Mouse (Mus musculus) ovary, postnatal 36 days (tissue): ENCODE data around the gene Cited2.

ENCODE experiments used
- DNase-seq: peaks from one replicate; pipeline ENCODE4 v3.0.0; 2022; ENCODE audit warnings: low spot score, mixed read lengths

Cited2 gene

DNA sequence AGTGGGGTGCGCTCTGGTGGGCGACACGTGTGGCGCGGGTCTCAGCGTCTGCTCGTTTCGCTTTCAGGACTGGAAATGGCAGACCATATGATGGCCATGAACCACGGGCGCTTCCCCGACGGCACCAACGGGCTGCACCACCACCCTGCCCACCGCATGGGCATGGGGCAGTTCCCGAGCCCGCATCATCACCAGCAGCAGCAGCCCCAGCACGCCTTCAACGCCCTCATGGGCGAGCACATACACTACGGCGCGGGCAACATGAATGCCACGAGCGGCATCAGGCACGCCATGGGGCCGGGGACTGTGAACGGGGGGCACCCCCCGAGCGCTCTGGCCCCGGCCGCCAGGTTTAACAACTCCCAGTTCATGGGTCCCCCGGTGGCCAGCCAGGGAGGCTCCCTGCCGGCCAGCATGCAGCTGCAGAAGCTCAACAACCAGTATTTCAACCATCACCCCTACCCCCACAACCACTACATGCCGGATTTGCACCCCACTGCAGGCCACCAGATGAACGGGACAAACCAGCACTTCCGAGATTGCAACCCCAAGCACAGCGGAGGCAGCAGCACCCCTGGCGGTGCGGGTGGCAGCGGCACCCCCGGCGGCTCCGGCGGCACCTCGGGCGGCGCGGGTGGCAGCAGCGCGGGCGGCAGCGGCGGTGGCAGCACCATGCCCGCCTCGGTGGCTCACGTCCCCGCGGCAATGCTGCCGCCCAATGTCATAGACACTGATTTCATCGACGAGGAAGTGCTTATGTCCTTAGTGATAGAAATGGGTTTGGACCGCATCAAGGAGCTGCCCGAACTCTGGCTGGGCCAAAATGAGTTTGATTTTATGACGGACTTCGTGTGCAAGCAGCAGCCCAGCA is 1.1 kb downstream of the Cited2 start:
- peak; percentile 76 for DNase-seq

DNA sequence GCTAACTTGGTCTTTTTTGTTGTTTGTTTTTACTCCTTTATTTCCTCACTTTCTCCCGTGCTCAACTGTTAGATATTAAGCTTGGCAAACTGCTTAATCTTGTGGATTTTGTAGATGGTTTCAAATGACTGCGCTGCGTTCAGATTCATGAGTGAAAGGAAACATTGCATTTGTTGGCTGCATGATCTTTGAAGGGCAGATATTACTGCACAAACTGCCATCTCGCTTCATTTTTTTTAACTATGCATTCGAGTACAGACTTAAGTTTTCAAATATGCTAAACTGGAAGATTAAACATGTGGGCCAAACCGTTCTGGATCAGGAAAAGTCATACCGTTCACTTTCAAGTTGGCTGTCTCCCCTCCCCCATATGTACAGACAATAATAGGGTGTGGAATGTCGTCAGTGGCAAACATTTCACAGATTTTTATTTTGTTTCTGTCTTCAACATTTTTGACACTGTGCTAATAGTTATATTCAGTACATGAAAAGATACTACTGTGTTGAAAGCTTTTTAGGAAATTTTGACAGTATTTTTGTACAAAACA is 2.1 kb downstream of the Cited2 start:
- no peak for DNase-seq

DNA sequence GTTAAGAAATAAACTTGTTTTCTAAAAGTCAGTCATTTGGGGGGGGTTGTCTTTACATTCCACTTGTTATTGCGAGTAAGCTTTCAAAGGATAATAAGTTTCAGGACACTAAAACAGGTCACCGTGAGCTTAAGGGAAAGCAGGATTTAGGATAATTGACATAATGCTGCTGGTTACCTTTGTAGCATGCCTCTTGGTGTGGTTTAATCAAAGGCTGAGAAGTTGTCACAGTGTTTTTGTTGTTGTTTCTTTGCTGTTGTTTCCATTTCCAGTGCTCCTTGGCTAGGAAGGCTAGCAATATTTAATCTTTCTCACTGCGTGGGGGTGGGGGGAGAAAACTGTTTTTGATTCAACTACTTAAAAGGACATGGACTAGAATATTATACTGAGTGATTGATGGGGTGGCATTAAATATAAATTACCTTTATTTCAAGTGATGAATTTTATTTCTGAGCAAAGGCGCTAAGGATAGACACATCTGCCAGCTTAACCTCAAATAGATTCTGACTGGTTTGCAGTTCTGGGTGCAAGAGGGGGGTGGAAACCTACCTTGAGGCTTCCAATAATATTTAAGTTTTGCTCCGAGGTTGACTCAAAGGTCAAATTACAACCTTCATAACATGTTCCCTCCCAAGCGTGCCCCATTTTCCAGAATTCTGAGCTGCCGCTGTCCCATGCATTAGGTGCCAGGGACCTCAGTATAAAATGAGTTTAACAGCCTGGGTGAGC is 2.8 kb downstream of the Cited2 start:
- DNase-seq: no peak

DNA sequence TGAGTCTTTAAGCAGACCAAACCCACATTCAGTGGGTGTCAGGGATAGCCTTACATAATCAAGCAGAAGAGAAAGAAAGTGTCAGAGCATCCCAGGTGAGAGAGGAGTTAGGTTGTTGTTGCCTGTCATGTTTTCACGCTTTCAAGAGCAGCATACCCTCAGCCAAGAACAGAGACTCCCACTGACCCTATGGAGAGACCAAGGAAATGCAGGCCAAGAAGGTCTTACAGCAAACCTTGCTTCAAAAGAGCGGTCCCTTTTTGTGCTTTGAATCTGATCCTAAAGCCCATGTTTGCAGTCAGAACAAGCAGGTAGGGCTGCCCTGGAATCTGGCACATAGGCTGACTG is 3.3 kb downstream of the Cited2 start:
- DNase-seq: no peak

DNA sequence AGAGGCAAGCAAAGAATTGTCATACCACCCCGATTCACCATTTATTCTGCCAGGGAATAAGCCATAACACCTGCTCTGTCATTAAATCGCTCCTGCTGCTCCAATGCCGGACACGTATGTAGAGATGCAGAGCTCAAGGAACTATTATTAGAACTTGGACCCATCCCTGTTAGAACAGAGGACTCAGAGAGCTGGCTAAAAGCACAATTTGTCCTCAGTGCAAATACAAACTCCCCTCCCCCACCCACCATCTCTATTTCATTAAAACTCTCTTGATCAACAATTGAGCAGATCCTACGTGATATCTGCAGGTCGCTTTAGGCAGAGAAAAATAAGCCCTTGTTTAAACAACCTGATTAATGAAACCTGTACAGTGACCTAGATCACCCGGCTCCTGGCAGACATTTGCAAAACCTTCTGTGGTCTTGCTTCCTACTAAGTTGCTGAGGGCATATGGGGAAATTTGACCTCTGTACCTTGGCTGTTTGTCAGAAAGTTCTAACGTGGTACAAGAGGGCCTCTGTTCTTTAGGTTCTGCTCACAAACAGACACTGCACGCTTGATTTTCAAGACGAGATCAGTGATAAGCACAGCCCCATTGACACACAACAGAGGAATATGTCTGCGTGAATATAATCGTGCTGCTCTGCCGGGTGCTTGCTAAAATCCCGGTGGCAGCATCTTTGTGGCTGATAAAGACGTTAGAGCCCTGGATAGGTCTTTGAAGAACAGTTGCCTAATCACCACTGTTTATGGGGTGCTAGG is 4.3 kb downstream of the Cited2 start:
- DNase-seq: no peak

DNA sequence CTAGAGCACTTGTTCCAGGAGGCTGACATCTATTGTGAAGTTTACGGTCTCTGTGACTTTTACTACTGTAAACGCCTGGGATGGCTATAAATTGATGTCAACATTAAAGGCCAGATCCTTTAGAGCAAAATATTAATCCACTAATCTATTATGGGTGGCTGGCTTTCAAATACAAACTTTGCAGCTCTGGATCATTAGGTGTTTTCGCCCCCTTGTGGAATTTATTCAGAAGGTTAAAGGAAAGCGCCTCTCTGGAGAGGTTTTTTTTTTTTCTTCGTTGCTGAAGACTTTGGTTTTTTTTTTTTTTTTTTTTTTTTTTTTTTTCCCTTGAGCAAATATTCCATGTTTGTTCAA is 4.9 kb downstream of the Cited2 start:
- no peak for DNase-seq

DNA sequence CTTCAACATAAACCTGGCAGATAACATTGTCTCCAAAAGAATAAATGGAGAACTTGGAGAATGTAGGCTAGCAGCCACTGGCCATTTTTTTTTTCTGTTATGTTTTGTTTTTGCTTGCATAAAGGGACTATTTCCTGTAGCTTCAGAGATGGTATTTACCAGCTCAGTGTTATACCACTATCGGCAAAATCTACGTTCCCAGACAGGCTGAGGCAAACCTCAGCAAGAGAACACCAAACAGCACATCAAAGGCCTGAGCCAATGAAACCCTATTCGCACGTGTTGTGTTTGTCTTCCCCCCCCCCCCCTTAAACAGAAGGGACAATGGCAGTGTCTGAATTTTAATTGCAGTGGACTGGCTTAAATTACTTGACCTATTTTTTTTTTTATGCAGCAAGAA is 5.7 kb downstream of the Cited2 start:
- no peak for DNase-seq

DNA sequence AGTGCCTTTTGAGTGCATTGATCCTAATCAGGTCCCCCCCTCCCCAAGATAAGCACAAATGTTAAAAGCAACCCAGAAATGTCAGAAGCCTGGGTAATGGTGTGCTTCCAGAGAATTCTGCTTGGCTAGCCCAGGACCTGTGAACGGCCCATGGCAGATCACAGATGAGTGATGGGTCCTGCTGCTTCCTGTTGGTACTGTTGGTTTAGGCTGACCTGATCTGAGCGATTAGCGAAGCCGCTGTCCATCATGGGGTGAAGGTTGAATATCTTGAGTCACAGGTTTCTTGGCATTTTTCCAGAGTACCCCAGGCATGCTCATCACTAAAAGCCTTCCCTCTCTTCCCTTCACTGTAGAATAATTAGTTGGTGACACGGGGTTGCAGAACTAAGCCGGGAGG is 6.5 kb downstream of the Cited2 start:
- DNase-seq: no peak

DNA sequence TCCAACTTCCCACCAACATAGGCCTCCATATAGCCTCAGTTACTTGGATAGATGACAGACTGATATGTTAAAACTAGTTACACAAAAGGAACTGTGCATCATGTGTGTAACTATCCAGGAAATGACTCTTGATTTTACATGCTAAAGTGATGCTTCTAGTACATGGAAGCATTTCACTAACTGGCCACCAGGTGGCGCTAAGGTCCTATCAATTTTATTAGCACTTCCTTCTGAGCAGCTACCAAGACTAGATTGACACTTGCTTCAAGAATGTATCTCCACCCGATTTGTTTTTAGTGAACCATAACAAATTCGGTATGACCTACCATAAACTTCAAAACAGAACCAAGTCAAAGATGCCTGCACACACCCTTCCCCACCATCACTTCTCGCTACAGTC is 10.0 kb downstream of the Cited2 start:
- peak; percentile 65 for DNase-seq

DNA sequence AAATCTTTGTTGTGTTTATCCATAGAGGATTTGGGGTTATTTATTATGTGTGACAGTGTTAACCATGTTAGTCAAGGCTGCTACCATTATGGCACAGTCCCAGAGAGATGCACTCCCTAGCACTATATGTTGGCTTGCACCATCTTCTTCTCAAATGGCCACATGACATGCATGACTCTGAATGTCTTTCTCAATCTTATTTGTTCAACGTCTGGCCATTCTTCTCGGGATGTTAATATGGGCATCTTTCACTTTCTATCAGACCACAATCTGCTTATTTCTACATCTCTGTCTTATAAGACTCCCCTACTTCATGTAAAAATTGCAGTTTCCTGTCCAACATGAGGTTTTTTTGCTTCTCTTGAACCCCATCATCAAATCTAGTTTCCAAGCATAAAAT is 19.6 kb downstream of the Cited2 start:
- no peak for DNase-seq

DNA sequence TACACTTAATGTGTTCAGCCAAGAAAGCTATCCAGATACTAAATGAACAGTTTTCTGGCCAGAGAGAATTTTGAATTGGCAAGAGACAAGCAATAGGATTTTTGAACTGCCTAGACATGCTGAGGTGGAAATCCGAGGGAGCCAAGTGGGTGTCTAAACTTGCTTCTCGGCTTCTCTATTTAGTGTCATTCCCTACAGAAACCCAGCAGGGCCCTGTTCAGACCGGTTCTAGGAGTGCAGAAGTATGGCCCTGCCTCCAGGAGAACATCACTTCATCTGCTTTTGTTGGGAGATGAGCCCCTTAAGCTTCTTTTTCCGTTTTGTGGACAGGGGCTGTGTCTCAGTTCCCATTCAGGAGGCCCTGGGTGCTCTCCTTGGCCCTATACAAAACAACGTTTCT is 29.5 kb downstream of the Cited2 start:
- no peak for DNase-seq

DNA sequence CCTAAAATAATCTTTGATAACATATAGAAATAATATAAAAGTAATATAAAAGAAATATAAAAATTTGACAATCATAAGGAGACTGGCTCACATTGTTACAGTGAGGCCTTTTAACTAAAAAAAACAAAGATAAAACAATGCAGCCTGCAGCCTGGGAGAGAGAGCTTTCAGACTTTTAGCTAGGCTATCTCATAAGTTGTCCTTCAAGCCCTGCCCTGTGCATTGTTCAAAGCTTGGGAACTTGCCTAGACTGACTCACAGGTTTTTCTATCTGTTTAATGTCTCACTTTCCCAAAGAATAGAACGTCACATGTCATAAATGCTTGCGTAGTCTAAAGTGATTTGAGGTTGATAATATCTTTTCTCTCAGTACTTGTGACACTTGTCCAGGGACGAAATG is 36.8 kb downstream of the Cited2 start:
- no peak for DNase-seq

DNA sequence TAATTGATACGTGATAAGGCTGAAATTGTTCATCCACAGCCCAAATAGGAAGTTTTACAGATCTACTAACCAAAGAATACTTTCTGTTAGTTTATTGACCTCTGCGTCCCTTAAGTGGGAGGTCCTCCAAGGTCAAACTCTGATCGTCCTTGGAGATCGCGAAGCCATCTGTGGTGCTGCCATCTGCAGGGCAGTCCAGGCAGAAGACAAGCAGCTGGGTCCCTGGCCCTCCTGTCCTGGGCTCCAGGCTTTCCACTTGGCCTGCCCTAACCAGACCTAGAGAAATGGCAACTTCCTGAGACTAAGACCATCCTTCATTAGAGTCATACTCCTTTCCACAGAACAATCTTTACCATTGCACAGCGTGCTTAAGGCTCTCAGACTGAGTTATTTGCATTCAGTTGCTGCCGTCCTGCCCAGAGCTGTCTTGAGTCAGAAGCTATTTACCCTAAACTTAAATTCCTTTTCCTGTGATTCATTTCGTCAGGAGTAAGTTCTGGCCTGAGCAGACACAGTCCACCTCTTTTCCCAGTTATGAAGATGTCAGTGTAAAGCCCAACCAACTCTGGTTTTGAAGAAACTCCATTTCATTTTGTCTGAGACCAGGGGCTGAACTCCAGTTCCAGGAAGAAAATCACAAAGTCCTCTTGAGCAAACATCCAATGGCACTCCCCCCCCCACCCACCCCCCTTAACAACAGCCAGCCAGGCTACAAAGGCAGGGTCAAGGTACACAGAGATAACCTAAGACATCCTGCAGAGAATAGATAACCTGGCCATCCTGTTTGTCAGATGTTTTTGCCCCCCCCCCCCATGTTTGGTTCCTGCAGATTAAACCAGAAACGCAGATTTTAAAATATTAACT is 38.0 kb downstream of the Cited2 start:
- DNase-seq: peak; percentile 21

DNA sequence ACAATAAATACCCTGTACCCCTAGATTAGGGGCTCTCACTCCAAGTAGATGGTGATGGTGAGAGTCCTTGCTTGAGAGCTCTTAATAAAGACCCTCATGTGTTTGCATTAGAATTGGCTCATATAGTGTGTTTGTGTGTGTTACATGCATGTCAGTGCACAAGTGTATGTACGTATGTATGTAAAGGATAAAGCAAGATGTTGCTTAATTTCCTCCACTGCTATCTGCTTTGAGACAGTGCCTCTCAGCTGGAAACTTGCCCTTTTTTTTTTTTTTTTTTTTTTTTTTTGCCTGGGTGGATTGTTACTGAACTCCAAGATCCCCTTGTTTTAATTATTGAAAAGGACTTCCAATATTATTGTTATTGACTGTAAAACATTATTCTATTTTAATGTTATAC is 38.6 kb downstream of the Cited2 start:
- DNase-seq: no peak

DNA sequence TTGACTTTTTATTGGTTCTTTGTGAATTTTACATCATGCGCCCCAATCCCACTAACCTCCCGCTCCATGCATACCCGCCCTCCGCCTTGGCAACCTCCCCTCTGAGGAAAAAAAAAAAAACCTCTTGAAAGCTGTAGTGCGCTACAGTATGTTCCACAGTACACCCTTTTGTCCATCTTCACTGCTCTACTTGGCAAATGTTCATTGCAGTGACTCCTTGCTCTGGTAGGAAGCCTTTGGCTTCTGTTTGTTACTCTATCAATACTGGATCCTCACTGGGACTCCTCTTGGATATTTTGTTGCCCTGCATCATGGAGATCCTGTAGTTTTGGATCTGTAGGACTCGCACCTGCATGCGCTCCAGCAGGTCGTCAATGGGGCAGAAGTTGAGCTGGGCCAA is 39.9 kb downstream of the Cited2 start:
- DNase-seq: no peak

DNA sequence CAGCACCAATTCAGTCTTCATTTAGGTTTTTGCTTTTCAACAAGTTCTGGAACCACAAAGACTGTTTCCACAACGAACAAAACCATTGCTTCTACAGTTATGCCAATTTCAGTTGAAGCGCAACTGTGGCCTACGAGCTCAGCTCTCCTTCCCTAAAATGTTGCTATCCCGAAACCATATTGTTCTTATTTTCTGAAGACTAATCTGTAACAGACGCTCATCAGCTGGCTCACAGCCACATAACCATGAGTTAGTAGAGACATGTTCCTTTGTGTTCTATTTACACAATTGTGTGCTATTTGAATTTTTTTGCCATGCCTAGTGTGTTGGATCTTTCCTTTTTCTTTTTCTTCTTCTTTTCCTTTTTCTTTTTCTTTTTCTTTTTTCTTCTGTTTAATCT is 46.8 kb downstream of the Cited2 start:
- no peak for DNase-seq

DNA sequence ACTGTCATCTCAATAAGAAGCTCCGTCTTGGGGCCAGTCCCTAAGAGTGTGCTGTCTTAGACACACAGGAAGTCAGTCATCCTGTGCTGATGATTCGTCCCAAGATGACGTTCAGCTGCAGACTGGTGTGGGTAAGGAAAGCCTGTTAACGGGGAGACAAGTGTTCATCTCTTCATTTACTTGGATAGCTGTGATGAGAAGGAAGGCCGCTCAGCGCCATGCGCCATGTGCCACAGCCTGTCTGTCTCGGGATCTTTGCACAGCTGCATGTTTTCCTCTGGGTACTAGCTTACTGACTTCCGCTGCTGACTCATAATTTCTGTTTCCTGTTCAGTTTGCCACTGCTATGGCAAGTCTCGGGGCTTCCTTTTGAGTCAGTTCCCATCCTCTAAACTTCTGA is 49.3 kb downstream of the Cited2 start:
- DNase-seq: no peak

DNA sequence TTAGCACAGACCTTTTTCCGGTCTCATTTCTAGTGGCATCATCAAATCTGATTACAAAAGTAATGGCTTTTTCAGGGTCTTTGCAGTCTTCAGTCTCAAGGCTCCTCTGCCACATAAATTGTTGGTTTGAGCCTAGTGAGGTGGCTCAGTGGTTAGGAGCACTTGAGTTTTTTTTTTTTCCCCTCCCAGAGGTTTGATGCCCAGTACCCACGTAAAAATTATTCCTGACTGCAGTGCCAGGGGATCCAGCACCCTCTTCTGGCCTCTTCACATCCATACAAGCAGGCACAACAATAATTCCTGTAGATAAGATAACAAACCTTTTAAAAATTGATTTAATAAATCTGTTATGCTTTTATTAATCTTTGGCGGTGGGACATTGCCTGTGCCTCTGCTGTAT is 51.3 kb downstream of the Cited2 start:
- no peak for DNase-seq

DNA sequence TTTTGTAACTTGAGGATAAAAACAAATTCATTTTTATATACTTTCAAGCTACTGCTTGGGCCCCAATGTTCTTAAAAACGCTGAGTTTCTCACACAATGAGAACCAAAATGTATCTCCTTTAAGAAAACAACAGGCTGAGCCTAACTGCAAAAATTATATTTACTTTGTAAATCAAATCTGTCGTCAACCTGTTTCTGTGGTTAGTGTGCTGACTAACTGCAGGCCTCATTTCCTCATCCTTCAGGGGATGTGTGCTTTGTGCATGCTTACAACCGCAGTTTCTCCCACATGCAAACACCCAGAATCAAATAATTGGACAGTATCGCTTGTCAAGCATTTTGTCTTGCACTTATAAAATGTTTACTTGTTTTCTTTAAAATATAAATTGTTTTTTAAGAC is 52.1 kb downstream of the Cited2 start:
- DNase-seq: no peak
